9 mouse cellular contexts compared by ENCODE assay signal in genomic region chr5:112215291-112215751, GRCm38 (mm10). TPM values are rescaled to one million over a fixed set of nuclear protein-coding genes. Genes with fewer than 3 reads are reported as not detected.
DNase-seq lines count a peak whose midpoint lies in the region; ATAC-seq and TF ChIP-seq lines count a peak whose summit lies in the region.
"Had no signal": no experiment of that assay in that cellular context is flagged by ENCODE, and none has a peak within 500 bp of the region (broad histone marks: within the 10 kb centered on the region; RNA-seq: fewer than 3 reads in every experiment).

No protein-coding gene starts in this region.

- no peak for TF ChIP-seq EP300 in lung, postnatal 0 days (IDR thresholded peaks at IDR 0.05)

- peak overlapping the region; percentile 25; the same call in 1 of the 2 replicates for H3K4me2 ChIP-seq in lung, postnatal 0 days (replicated peaks; ENCODE audit: low read depth, low read length)
- peak overlapping the region; percentile 23; the same call in 1 of the 2 replicates for H3K4me2 ChIP-seq in forebrain, embryonic 14.5 days (ENCODE audit: low read length)

- no peaks in the 10 kb centered on the region for H3K36me3 ChIP-seq in lung, postnatal 0 days (ENCODE audit: insufficient read depth, low read length)
- H3K36me3 ChIP-seq in forebrain, embryonic 14.5 days (ENCODE audit: control insufficient read depth, insufficient read depth, low read length) = peaks cover 24% of the 10 kb centered on the region
- H3K36me3 ChIP-seq in limb, embryonic 10.5 days = no peaks in the 10 kb centered on the region

- no peaks in the 10 kb centered on the region for H3K9me3 ChIP-seq in lung, postnatal 0 days (ENCODE audit: low read length)
- H3K9me3 ChIP-seq in forebrain, embryonic 14.5 days (replicated peaks; ENCODE audit: control insufficient read depth, low read length) = no peaks in the 10 kb centered on the region
- no peaks in the 10 kb centered on the region for H3K9me3 ChIP-seq in limb, embryonic 10.5 days (replicated peaks)

- H3K27ac ChIP-seq in lung, postnatal 0 days (ENCODE audit: low read length) = 0 out of 2 replicates have a peak overlapping the region, but pooled peaks have one; percentile 26
- H3K27ac ChIP-seq in forebrain, embryonic 14.5 days (ENCODE audit: low read depth, low read length) = peak overlapping the region; percentile 70
- peak overlapping the region; percentile 77 for H3K27ac ChIP-seq in limb, embryonic 10.5 days
- H3K27ac ChIP-seq: liver, embryonic 14.5 days had no signal

- peaks cover 7% of the 10 kb centered on the region; the same call in 1 of the 2 replicates for H3K4me1 ChIP-seq in lung, postnatal 0 days (ENCODE audit: insufficient read depth, low read depth, low read length)
- peaks cover 4% of the 10 kb centered on the region; the same call in 1 of the 2 replicates for H3K4me1 ChIP-seq in lung, adult 2 months (ENCODE audit: control insufficient read depth, insufficient read depth, low read length)
- peaks cover 32% of the 10 kb centered on the region for H3K4me1 ChIP-seq in forebrain, embryonic 14.5 days (ENCODE audit: control insufficient read depth, insufficient read depth, low read length)
- peaks cover 41% of the 10 kb centered on the region for H3K4me1 ChIP-seq in limb, embryonic 10.5 days

- H3K9ac ChIP-seq in lung, postnatal 0 days (replicated peaks; ENCODE audit: low read depth) = no peak overlapping the region
- peak overlapping the region; percentile 26; the same call in 1 of the 2 replicates for H3K9ac ChIP-seq in forebrain, embryonic 14.5 days (ENCODE audit: low read length)
- H3K9ac ChIP-seq: liver, embryonic 14.5 days had no signal

- no peak for DNase-seq in lung, postnatal 0 days (ENCODE audit: low spot score)
- DNase-seq in lung, adult 2 months = no peak
- peak; percentile 63 for DNase-seq in forebrain, embryonic 14.5 days (ENCODE audit: low spot score)
- no peak for DNase-seq in limb, embryonic 10.5 days (ENCODE audit: low spot score)
- peak; percentile 58 to 60 for DNase-seq in right cerebral cortex, postnatal 36 days (ENCODE audit: low spot score in 2 of 2)
- no peak for DNase-seq in heart, adult 9 months (ENCODE audit: low spot score in 2 of 2)
- DNase-seq in cerebellum, adult 18-20 months = no peak

- no peak for TF ChIP-seq CTCF in lung, postnatal 0 days (IDR thresholded peaks at IDR 0.05)
- TF ChIP-seq CTCF in lung, adult 2 months (IDR thresholded peaks at IDR 0.05; ENCODE audit: insufficient read depth, low read length) = no peak

- 16% methylated on average over 12 of the region's 12 CpGs for WGBS in lung, postnatal 0 days
- WGBS in lung, adult 2 months = 24% methylated on average over 12 of the region's 12 CpGs
- 6% methylated on average over 12 of the region's 12 CpGs for WGBS in forebrain, embryonic 14.5 days
- 22% methylated on average over 12 of the region's 12 CpGs for WGBS in limb, embryonic 10.5 days

- H3K4me3 ChIP-seq in lung, postnatal 0 days (ENCODE audit: low read depth, low read length) = no peak overlapping the region
- no peak overlapping the region for H3K4me3 ChIP-seq in lung, adult 2 months (replicated peaks; ENCODE audit: extremely low read depth, low read depth, low read length)
- no peak overlapping the region for H3K4me3 ChIP-seq in forebrain, embryonic 14.5 days (ENCODE audit: low read depth, low read length)
- peak overlapping the region; percentile 26 for H3K4me3 ChIP-seq in limb, embryonic 10.5 days

- H3K27me3 ChIP-seq in lung, postnatal 0 days (replicated peaks; ENCODE audit: insufficient read depth, low read length) = no peaks in the 10 kb centered on the region
- no peaks in the 10 kb centered on the region for H3K27me3 ChIP-seq in forebrain, embryonic 14.5 days (replicated peaks; ENCODE audit: control insufficient read depth, insufficient read depth, low read length)
- H3K27me3 ChIP-seq in limb, embryonic 10.5 days (ENCODE audit: low read depth, poor library complexity, severe bottlenecking) = peaks cover 48% of the 10 kb centered on the region

- no peak for TF ChIP-seq POLR2A in lung, adult 2 months (IDR thresholded peaks at IDR 0.05; ENCODE audit: borderline replicate concordance, extremely low read depth, low read depth, low read length)

- no peak for ATAC-seq in lung, postnatal 0 days
- ATAC-seq in forebrain, embryonic 14.5 days = peak; percentile 21
- ATAC-seq in megakaryocyte, adult 5-6 weeks (ENCODE audit: poor library complexity, severe bottlenecking) = no peak

RNA-seq across cellular contexts. Expression of gene Cryba4, which starts 37.0 kb away (rescaled TPM):
- 0.87 and 1.5 TPM in 2 replicates for polyA plus RNA-seq in lung, postnatal 0 days (2015; fragmentation: Nextera tagmentation; extraction: Ambion mirVana)
- 1.0 and 1.4 TPM in 2 replicates for polyA plus RNA-seq in lung, adult 2 months (2012; rRNA removed)
- 1.4 and 2.2 TPM in 2 replicates for polyA plus RNA-seq in forebrain, embryonic 14.5 days (2014; fragmentation: Nextera tagmentation; extraction: Ambion mirVana)
- polyA plus RNA-seq in limb, embryonic 10.5 days (2016; fragmentation: Nextera tagmentation; extraction: Ambion mirVana) = 0.34 and 0.46 TPM in 2 replicates
- 5.2 and 8.4 TPM in 2 replicates for total RNA-seq in megakaryocyte, adult 5-6 weeks (2015)
- total RNA-seq in megakaryocyte, adult 5-6 weeks (2017) = 3.3 and 3.7 TPM in 2 replicates

RNA-seq across cellular contexts. Expression of gene Crybb1, which starts 40.3 kb away (rescaled TPM):
- 1.4 and 1.7 TPM in 2 replicates for polyA plus RNA-seq in lung, postnatal 0 days (2015; fragmentation: Nextera tagmentation; extraction: Ambion mirVana)
- polyA plus RNA-seq in lung, adult 2 months (2012; rRNA removed) = 0.14 TPM in 1 of 2 replicates, not detected in the other
- 2.5 and 4.6 TPM in 2 replicates for polyA plus RNA-seq in forebrain, embryonic 14.5 days (2014; fragmentation: Nextera tagmentation; extraction: Ambion mirVana)
- polyA plus RNA-seq in limb, embryonic 10.5 days (2016; fragmentation: Nextera tagmentation; extraction: Ambion mirVana) = not detected in 2 replicates
- 2.4 and 4.2 TPM in 2 replicates for total RNA-seq in megakaryocyte, adult 5-6 weeks (2015)
- 1.2 and 2.3 TPM in 2 replicates for total RNA-seq in megakaryocyte, adult 5-6 weeks (2017)

Comparison
In these comparisons a context has a peak if more than half of its experiments do, and no peak if none do; other contexts are left out.
1. DNase-seq: peak in forebrain, embryonic 14.5 days (single experiment) and right cerebral cortex, postnatal 36 days (2 of 2); none in lung, postnatal 0 days (single experiment), lung, adult 2 months (single experiment), limb, embryonic 10.5 days (single experiment), heart, adult 9 months (0 of 2) and cerebellum, adult 18-20 months (0 of 2).
2. H3K27ac ChIP-seq: peak in every context shown above with its lines; median percentile 77 in limb, embryonic 10.5 days; 70 in forebrain, embryonic 14.5 days; 26 in lung, postnatal 0 days.